Mouse (Mus musculus) forebrain, embryonic 14.5 days (tissue): ENCODE data around the gene Larp1. TPM values are rescaled to one million over a fixed set of nuclear protein-coding genes. Genes with fewer than 3 reads are reported as not detected.

Experiments
- ATAC-seq: fragments of 200-750 bp; cut with Nextera tagmentation; 2 replicates; pipeline ENCODE4 v1.8.0; 2017; ENCODE audit warnings: mild to moderate bottlenecking, moderate library complexity
- DNase-seq: peaks from one replicate; pipeline ENCODE4 v3.0.0-alpha.2; 2015; ENCODE audit warnings: low spot score
- H3K27ac ChIP-seq: fragments of 300-500 bp; sonication (generic); 2 replicates; pipeline ENCODE4 v1.5.1; 2014; ENCODE audit warnings: low read depth, mild to moderate bottlenecking, control low read depth, low read length, moderate library complexity
- H3K27me3 ChIP-seq: fragments of 300-500 bp; sonication (generic); replicated peaks from 2 replicates; pipeline ENCODE4 v1.6.1; 2014; ENCODE audit warnings: low read length, control low read depth, mixed read lengths; ENCODE audit not compliant: control insufficient read depth, insufficient read depth
- H3K36me3 ChIP-seq: fragments of 300-500 bp; sonication (generic); 2 replicates; pipeline ENCODE4 v1.6.1; 2014; ENCODE audit warnings: low read length, control low read depth; ENCODE audit not compliant: control insufficient read depth, insufficient read depth
- H3K4me1 ChIP-seq: fragments of 300-500 bp; sonication (generic); 2 replicates; pipeline ENCODE4 v1.6.1; 2014; ENCODE audit warnings: antibody characterized with exemption, low read length, control low read depth; ENCODE audit not compliant: control insufficient read depth, insufficient read depth
- H3K4me2 ChIP-seq: fragments of 300-500 bp; sonication (generic); 2 replicates; pipeline ENCODE4 v1.6.1; 2014; ENCODE audit warnings: mild to moderate bottlenecking, control low read depth, low read length
- H3K4me3 ChIP-seq: fragments of 300-500 bp; sonication (generic); 2 replicates; pipeline ENCODE4 v1.5.1; 2014; ENCODE audit warnings: low read depth, low read length, control low read depth
- H3K9ac ChIP-seq: fragments of 300-500 bp; sonication (generic); 2 replicates; pipeline ENCODE4 v1.6.1; 2014; ENCODE audit warnings: mild to moderate bottlenecking, low read length, control low read depth, moderate library complexity
- H3K9me3 ChIP-seq: fragments of 300-500 bp; sonication (generic); replicated peaks from 2 replicates; pipeline ENCODE4 v1.6.1; 2016; ENCODE audit warnings: low read length, control low read depth, mixed read lengths; ENCODE audit not compliant: control insufficient read depth
- WGBS: fragments of 180-500 bp; shearing (Covaris S2); extraction: QIAGEN DNeasy Blood & Tissue Kit; methylation state at CpG from one replicate; pipeline ENCODE4 v1.1.7; 2014; 5-methylcytosine and 5-hydroxymethylcytosine counted together
- polyA plus RNA-seq: library from polyadenylated mRNA; unstranded; fragments of >200 nt; fragmentation: Nextera tagmentation; extraction: Ambion mirVana; gene quantifications from 2 replicates; pipeline ENCODE4 v1.2.1, GENCODE M21; 2014

Gene Larp1
- polyA plus RNA-seq, 1 experiment from 2014 or later, result 11.8 TPM

DNA sequence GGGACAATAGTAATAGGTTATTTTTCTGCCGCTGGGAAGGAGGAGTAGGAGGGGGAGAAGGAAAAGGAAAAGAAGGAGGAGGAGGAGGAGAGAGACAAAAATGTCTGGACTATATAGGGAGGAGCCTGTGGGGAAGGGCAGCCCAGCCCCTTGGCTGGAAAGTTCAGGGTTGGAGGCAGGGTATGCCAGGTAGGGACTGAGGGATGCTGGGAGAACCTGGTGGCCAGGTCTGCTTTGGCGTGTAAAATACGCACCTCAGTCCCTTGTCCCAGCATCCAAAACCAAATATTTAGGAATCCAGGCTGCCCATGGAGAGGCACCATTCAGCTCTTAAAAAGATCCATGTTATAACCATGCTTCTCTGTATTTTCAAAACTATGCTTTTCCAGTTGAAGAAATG, 93.3 kb downstream of the Larp1 start:
- Histone ChIP-seq H3K4me2 (no peak overlapping the region), H3K4me1 (peaks cover 11% of the 10 kb centered on the region), H3K4me3 (no peak overlapping the region), H3K9me3 (no peaks in the 10 kb centered on the region), H3K9ac (no peak overlapping the region), H3K27ac (no peak overlapping the region), H3K27me3 (0 out of 2 replicates have a peak, but pooled peaks cover 7% of the 10 kb centered on the region), H3K36me3 (no peaks in the 10 kb centered on the region)
- ATAC-seq (no peak), DNase-seq (no peak)
- 81% methylated on average over 3 of the region's 3 CpGs for WGBS

DNA sequence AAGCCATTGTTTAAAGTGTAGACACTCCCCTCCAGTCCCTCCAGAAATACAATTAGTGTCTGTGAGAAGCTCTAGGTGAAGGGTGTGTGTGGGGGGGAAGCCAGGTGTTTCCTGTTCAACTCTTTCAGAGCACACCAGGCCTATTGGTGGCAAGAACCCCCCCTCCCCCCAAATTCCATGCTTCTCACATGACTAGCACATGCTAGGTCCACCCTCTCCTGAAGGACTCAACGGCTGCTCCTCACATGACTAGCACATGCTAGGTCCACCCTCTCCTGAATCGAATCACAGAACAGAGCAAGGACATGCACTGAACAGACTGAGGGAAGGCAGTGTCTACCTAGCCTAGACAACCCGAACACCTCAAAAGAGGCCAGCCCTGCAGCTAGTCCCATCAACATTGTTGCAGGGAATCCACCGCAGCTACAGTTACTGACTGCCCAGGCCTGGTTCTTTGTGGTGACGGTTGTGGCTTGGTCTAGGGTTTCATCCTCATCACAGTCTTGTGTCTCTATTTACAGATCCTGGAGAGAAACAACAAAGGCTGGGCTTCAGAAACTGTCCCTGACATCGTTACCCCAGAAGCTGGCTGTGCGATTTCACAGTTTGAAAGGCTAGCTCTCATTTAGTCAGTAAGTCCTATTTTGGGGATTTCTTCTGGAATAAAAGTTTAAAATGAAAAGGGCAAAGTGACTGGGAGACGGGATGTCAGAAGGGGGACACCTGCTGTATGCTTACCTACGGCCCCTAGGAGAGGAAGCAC, 93.9 kb downstream of the Larp1 start:
- Histone ChIP-seq H3K4me2 (peak overlapping the region; percentile 57), H3K9me3 (no peaks in the 10 kb centered on the region), H3K4me1 (peaks cover 11% of the 10 kb centered on the region), H3K27me3 (0 out of 2 replicates have a peak, but pooled peaks cover 4% of the 10 kb centered on the region), H3K36me3 (no peaks in the 10 kb centered on the region), H3K9ac (peak overlapping the region; percentile 94), H3K27ac (no peak overlapping the region), H3K4me3 (peak overlapping the region; percentile 91; the same call in 1 of the 2 replicates)
- DNase-seq, result no peak
- no peak for ATAC-seq
- 80% methylated on average over 9 of the region's 9 CpGs for WGBS

DNA sequence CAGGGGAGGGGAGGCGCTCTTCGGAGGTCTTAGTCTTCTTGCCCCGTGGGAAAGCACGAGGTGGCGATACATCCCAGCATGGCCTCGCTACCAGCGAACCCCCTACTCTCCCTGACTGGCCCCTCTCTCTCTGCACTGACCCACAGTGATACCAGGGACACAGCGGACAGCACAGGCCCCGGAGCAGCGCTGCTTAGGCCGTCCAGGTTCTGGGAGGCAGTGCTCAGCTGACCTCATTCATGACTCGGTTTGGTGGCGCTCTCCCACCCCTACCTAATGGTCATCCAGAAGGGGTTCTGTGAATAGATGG, 94.4 kb downstream of the Larp1 start:
- DNase-seq (no peak), ATAC-seq (peak; percentile 54; the same call in 1 of the 2 replicates)
- H3K9ac ChIP-seq, result peak overlapping the region; percentile 94
- 46% methylated on average over 13 of the region's 13 CpGs for WGBS
- peak overlapping the region; percentile 57 for H3K4me2 ChIP-seq
- peak overlapping the region; percentile 44; the same call in 1 of the 2 replicates for H3K27ac ChIP-seq
- H3K27me3 ChIP-seq, result 0 out of 2 replicates have a peak, but pooled peaks cover 4% of the 10 kb centered on the region
- H3K4me3 ChIP-seq, result peak overlapping the region; percentile 91
- no peaks in the 10 kb centered on the region for H3K9me3 ChIP-seq
- peaks cover 11% of the 10 kb centered on the region for H3K4me1 ChIP-seq
- H3K36me3 ChIP-seq, result no peaks in the 10 kb centered on the region

DNA sequence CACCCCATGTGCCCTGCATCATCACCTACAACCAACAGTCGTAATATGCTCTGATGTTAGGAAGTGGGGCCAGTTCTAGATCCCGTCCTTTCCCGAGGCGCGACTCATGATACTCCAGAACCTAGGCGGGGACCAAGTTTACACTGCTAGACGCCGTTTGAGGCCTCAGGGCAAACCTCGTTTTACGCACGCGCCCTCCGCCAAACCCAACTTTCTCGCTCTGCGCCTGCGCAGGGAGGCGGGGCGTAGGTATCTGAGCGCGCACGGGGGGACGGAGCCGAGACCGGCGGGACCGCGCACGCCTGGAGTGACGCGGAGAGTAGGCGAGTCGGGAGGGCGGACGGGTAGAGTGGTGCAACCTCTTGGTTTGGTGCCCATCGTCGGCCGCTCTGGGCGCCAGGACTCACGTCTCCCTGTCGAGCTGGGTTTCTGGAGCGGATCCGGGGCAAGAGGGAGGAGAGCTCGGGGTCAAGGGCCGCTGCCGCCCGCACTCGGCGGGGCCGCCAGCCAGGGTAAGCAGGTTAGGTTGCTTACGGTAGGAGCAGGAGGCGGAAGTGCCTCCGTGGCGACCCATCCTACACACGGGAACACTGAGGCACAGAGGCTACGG, 94.9 kb downstream of the Larp1 start, which contains the start of gene Cnot8:
TSS of gene Cnot8 (plus strand) at position 457 of the 610 bp plus-strand sequence.
- peak within 1 kb of the TSS; percentile 74 for H3K4me2 ChIP-seq

DNA sequence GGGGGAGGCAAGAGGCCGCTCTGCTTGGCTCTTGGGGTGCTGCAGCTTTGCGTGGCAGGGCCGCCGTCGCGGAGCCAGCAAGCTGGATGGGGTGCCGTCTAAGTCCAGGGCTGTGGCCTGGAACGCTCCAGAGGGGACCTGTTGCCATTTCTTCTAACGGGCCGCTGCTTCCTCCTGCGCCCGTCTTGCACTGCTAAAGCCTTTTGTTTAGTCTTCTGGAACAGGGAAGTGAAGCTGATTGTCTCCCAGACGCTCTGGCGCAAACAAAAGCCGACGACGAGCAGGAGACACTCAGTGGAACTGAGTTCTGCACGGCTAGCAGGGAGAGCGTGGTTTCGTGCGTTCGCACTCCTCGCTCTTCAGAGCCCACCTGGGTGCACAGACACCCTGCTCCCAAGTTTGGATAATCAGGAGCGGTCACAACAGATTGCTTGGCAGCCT, 95.5 kb downstream of the Larp1 start:
- H3K36me3 ChIP-seq, result no peaks in the 10 kb centered on the region
- H3K4me3 ChIP-seq, result peak overlapping the region; percentile 91
- H3K9ac ChIP-seq, result peak overlapping the region; percentile 94
- H3K4me2 ChIP-seq, result peak overlapping the region; percentile 74
- H3K27me3 ChIP-seq, result no peaks in the 10 kb centered on the region
- DNase-seq (peak; percentile 60), ATAC-seq (peak; percentile 27)
- H3K27ac ChIP-seq, result peak overlapping the region; percentile 85
- WGBS, result under 1% methylated on average over 23 of the region's 24 CpGs
- peaks cover 11% of the 10 kb centered on the region for H3K4me1 ChIP-seq
- H3K9me3 ChIP-seq, result no peaks in the 10 kb centered on the region

More for the DNA sequence above, 94.9 kb downstream of the Larp1 start, which contains the start of gene Cnot8:
- H3K4me1 ChIP-seq, result peaks cover 11% of the 10 kb centered on the region
- 0 out of 2 replicates have a peak, but pooled peaks cover 1% of the 10 kb centered on the region for H3K27me3 ChIP-seq
- H3K36me3 ChIP-seq, result no peaks in the 10 kb centered on the region
- WGBS, result under 1% methylated on average over 53 of the region's 55 CpGs
- H3K27ac ChIP-seq, result peak within 1 kb of the TSS; percentile 85
- H3K9ac ChIP-seq, result peak within 1 kb of the TSS; percentile 94
- peak within 1 kb of the TSS; percentile 91 for H3K4me3 ChIP-seq
- H3K9me3 ChIP-seq, result no peaks in the 10 kb centered on the region
- DNase-seq (peak; percentile 98), ATAC-seq (peak; percentile 97)

DNA sequence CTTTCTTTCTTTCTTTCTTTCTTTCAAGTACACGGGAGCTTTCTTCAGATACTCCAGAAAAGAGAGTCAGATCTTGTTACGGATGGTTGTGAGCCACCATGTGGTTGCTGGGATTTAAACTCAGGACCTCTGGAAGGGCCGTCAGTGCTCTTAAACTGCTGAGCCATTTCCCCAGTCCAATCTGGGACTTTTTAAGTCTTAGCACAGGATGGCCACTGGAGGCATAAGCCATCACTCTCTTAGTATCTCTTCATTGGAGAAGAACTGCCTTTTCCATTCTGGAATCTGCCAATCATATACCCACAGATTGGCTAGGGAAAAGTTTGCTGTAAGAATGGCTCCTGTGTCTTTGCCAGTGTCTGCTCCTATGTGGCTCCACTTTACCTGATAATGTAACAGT, 98.1 kb downstream of the Larp1 start:
- Histone ChIP-seq H3K27me3 (no peaks in the 10 kb centered on the region), H3K27ac (no peak overlapping the region), H3K36me3 (peaks cover 26% of the 10 kb centered on the region), H3K4me1 (peaks cover 11% of the 10 kb centered on the region), H3K9me3 (no peaks in the 10 kb centered on the region), H3K4me2 (no peak overlapping the region), H3K4me3 (no peak overlapping the region), H3K9ac (no peak overlapping the region)
- no peak for ATAC-seq
- peak; percentile 11 for DNase-seq
- WGBS, result 60% methylated on average over 3 of the region's 3 CpGs

DNA sequence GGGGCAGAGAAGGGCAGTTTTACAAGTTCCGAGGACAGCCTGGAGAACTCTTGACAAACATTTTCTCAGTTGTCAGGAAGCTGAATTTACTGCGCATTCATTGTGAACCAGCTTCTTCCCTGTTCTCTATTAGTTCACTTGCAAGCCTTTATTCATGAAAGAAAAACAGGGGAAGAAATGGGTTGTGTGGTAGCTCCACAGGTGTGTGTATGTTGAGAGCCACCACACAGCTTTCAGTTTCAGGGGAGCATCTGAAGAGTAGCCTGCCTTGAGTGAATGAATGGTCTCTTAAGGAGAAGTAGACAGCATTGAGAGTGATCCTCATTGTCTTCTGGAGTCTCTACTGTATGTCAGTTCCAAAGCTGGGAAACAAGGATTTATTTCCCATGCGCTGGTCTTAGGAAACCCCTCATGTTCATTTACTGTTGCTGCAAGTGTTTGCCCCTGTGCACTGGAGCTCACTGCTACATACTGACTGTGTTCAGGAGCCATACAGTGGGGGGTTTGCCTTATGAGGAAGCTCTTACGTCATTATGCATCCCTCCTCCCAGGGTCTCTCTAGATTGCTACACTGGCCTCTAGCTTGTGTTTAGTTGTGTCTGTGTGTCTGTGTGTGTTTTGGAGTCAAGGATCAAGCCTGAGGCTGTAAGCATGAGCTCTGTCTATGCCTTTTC, 98.9 kb downstream of the Larp1 start:
- H3K4me3 ChIP-seq, result no peak overlapping the region
- DNase-seq, result no peak
- ATAC-seq, result no peak
- peaks cover 32% of the 10 kb centered on the region for H3K36me3 ChIP-seq
- H3K9me3 ChIP-seq, result no peaks in the 10 kb centered on the region
- no peak overlapping the region for H3K27ac ChIP-seq
- H3K27me3 ChIP-seq, result no peaks in the 10 kb centered on the region
- no peak overlapping the region for H3K4me2 ChIP-seq
- 0 out of 2 replicates have a peak overlapping the region, but pooled peaks have one; percentile 8 for H3K9ac ChIP-seq
- H3K4me1 ChIP-seq, result peaks cover 11% of the 10 kb centered on the region
- WGBS, result 92% methylated on average over 4 of the region's 4 CpGs
